Mouse (Mus musculus): Measurements from ENCODE around the gene Gm17364. TPM values are rescaled to one million over a fixed set of nuclear protein-coding genes. Genes with fewer than 3 reads are reported as not detected.
"Not testable (repeated sequence)": the region's sequence is repeated elsewhere in the genome, so short reads cannot be mapped to it uniquely, and the experiment has no call there.

The Gm17364 gene
- total RNA-seq, 2 experiments from 2014 or later = not detected

DNA sequence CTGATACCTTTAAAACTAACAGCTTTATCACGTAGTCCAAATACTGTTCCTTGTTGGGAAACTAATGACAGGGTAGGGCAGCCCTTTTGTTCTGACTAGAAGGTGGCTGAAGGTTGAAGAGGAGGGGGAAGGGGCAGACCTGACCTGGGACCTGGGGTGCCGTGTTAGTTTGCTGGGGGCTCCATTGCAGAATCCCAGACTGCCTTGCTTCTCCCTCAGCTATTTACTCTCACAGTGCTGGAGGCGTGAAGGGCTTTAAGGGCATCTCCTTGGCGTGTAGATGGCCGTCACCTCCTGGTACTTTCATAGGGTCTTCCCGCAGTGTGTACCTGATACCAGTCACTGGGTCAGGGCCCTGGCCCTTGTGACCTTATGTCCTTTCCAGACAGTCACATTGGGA lies 21.6 kb downstream of the Gm17364 start:
- DNase-seq (ENCODE audit: low spot score in 2 of 2) = no peak

DNA sequence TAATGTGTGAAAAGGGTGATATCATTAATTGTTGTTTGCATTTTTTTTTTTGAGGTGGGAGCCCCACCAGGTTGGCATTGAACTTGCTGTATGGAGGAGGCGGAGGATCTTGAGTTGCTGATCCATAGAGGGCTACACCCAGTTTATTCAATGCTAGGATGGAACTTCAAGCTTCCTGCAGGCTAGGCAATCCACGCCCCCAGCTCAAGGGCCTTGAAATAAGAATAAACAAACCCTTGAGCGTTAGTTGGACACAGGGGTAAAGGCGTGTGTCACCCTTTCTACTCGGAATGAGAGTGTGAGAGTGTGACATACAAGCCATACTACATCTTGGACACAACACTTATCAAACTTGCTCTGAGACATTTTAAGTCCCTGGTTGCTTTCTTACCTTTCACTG lies 22.1 kb downstream of the Gm17364 start:
- no peak for DNase-seq (ENCODE audit: low spot score in 2 of 2)

DNA sequence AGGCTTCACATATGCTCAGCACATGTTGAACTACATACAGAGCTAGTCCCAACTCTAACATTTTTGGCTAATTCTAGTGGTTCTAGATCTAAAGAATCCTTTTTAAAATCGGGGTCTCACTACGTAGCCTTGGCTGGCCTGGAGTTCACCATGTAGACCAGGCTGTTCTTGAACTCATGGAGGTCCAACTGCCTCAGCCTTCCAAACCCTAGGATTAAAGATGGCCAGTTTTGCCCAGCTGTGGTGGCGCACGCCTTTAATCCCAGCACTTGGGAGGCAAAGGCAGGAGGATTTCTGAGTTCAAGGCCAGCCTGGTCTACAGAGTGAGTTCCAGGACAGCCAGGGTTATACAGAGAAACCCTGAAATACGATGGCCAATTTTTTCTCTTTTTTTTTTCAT lies 22.5 kb downstream of the Gm17364 start:
- not testable (repeated sequence) for DNase-seq (ENCODE audit: low spot score in 2 of 2)

DNA sequence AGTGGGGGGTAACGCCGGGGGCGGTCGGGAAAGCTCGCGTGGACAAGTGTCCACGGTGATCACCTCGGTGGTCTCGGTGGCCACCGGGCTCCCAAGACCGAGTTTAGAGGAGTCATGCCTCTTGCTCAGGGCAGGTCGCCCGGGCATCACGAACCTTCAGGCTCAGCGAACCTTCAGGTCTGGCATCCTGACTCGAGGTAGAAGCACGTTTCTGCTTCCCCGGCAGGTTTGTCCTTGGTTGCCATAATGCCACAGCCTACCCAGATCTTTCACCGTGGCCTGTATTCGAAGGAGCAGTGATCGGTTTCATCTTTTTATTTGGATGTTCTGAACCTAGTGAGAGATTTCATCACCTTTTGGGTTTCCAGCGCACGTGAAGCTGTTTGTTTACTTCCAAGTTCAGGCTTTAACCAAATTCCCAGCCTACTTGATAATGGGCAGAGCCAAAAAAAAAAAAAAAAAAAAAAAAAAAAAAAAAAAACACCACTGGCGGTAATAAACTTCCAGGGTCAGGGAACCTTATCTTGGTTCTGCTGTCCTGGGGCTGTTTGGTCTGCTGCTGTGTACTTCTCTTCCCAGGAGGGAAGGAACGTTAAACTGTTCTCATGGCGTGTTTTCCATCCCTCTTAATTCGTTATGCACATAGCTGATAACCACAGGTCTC lies 23.3 kb downstream of the Gm17364 start:
- DNase-seq (ENCODE audit: low spot score in 2 of 2) = peak; percentile 16 to 41

DNA sequence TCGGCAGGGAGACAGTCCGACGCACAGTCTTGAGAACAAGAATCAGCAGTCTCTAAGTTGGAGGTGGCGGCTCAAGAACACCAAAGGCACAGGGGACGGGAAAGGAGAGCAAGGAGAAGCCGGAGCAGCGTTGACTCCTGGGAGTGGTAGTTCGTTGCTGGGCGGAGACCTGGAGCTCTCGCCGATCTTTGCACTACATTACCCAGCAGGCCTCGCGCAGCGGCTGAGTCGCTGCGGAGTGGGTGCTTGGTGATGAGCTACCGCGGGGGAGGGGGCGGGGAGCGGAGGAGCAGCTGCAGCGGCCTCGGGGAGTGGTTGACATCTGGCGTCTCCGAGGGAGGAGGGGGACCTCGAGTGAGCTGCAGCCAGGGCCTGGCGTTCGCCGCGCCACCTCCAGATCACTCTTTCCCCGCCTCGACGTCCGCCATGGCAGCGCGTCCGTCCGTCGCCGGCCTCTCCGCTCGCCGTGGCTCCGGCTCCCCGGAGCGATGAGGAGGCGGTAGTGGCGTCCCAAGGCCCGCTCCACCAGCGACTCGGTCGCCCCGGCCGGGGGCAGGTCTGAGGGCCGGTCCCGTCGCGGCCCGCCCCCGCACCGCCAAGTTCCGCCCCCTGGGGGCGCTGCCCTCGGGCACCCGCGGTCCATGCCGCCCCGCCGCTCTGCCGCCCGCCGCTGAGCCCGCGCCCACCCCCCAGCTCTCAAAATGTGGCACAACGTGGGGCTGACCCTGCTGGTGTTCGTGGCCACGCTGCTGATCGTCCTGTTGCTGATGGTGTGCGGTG lies 24.0 kb downstream of the Gm17364 start, which contains the start of gene Smim13:
Gene Smim13 (plus strand): TSS at position 307 of the 780 bp plus-strand sequence.
- peak; percentile 94 to 97 for DNase-seq (ENCODE audit: low spot score in 2 of 2)

DNA sequence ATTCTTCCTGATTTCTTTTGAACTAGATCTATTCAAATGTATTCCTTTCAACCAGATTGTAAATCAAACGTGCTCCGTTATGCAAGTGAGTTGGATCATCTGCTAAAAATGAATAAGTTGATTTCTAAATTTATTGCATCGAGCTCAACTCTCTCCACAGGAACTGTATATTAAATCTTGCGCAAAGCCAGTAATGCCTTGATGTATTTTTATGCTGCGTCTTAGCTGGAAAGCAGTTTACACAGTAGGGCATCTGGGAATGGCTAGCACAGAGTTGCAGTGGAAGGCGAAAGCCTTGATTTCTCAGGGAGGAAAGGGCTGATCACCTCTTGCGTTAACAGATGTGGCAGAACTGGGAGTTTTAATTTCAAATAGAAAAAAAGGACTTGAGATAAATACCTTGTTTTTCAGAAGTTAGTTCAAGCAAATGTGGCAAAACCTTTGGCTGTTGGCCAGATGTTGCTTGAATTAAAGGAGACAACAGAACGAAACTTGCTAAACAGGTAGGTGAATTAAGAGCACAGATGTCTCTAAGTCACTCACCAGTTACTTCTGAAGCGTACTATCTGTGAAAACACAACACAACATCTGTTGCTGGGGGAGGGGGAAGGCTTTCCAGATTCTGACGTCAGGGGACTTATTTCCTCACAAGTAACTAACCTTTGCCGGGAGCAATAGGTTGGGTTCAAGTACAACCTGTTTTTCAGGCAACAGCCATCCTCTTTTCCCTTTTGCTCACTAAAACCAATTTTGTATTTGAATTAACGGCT lies 24.8 kb downstream of the Gm17364 start:
- DNase-seq (ENCODE audit: low spot score in 2 of 2) = no peak

DNA sequence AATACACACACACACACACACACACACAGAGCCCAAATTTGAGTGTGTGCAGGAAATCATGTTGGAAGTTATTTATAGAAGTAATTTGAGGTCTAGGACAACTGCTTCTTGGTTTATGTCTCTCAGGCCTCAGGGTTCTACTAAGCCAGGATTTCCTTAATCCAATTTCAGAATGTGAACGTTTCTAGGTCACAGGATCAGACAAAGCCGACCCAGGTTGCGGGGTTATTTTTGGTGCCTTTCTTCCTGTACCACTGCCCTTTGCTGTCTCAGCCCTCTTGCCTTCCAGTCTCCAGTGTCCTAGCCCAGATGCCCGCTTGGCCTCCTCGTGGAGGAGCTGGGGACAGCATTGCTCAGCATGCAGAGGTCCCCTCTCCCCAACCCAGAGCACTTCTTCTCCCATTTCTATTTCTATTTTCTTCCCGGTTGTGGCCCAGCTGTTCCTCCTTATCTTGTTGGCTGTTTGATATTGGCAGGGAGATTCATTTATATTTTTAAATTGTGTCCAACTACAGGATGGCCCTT lies 29.4 kb downstream of the Gm17364 start:
- DNase-seq (ENCODE audit: low spot score in 2 of 2) = no peak

DNA sequence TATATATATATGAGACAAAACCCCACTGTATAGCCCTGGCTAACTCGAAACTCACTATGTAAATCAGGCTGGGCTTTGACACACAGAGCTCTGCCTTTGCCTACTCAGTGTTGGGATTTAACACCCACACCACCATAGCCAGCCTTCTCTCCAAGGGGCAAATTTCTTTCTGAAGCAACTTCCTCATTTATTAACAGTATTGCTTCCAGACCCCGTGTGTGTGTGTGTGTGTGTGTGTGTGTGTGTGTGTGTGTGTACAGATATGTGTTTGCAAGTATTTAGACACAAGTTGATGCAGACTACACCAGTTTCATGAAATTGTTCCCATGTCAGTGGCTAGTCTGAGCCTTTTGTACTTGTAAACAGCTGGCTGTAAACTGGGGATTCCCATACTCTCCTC lies 32.2 kb downstream of the Gm17364 start:
- no peak for DNase-seq (ENCODE audit: low spot score in 2 of 2)

DNA sequence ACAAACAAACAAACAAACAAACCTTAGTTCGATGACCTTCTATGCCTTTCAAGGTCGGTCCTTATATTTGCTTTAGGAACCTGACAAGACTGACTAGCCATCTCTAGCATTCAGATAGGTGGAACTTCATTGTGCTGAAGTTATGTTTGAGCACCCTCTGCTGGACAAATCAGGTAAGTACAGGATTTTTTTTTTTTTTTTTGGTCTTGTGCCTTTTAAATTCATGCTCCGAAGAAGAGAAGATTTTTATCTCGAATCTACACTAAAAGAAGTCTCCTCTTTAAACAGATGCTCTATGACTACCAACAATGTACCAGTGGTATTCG lies 35.0 kb downstream of the Gm17364 start:
- DNase-seq (ENCODE audit: low spot score in 2 of 2) = peak in 1 of 2 experiments; percentile 57

DNA sequence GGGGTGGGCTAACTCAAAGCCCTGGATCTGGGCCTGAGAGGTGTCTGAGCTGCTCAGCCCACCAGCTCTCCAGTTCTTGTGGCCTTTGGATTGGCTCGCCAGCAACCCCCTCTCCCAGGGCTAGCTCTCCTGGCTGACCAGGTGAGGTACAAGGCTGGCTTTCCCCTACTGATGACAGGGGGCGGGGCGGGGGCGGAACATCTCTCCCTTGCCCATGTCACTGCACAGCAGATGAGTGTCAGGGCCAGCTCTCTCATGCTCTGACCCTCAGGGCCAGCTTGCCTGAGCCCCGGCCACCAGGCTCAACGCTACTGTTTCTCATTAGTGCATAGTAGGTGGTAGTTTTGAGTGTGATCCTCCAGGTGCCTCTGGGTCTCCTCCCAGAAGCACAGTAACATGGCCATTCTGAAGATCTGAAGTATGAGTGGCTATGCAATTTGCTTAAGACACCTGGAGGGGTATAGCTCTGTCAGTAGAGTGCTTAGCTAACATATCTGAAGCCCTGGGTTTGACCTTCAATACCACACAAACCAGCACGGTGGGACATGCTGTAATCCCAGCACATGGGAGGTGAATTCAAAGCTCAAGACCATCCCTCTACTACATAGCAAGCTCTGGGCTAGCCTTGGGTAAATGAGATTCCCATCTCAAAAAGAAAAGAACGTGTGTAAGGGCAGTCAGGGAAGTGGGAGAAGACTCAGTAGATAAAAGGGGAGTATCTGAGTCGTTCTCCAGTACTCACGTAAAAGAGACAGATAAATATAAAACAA lies 35.6 kb downstream of the Gm17364 start:
- no peak for DNase-seq (ENCODE audit: low spot score in 2 of 2)

DNA sequence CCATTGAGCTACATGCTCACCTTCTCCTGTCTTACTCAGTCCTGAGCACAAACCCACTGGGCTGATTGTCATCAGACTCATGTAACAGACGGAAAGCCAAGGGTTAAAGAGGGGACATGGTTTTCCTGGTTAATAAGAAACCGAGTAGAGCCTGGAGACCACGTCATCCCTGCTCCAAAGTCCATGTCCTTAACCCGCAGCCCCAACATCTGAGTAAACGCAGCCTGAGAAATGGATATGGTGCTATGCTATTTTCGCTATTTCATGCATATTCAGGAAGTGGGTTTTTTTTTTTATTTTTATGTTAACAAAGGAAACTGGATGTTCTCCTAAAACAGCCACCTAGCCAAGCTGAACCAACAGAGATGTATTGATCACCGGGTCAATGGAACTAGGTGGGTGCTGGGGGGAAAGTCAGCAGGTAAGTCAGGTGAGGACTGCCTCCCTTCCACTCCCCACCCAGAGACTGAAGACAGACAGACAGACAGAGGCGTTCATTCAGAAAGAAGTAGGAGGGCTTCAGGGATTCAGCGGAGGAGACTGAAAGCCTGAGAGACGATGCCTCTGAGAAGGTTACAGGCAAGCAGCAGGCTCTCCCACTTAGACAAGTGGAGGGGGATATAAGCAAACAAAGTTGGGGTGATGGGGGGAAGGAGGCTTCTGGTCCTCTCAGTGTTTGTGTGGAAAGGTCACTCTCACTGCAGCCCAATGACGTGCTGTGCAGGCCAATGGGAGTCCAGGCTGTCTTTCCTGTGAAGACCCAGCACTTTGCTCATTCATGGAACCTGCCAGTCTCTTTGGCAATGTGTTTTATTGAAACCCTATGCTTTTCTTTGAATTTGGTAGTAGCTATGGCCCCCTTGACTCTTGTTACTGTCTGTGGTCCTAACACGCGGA lies 37.7 kb downstream of the Gm17364 start:
- DNase-seq (ENCODE audit: low spot score in 2 of 2) = no peak

DNA sequence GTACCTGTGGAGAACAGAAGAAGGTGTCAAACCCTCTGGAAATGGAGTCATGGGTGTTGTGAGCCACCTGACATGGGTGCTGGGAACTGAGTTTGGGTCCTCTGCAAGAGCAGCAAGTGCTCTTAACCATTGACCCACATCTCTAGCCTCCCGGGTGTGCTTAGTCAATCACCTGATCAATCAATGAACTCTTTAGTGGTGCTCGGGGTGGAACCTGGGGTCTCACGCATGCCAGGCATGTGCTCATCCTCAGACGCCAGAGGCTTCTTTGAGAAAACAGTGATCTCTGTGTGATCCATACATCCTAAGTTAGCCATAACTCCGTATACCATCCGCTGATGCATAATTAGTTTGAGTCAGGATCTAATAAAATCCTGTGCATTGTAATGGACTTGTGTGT lies 38.6 kb downstream of the Gm17364 start:
- DNase-seq (ENCODE audit: low spot score in 2 of 2) = no peak

DNA sequence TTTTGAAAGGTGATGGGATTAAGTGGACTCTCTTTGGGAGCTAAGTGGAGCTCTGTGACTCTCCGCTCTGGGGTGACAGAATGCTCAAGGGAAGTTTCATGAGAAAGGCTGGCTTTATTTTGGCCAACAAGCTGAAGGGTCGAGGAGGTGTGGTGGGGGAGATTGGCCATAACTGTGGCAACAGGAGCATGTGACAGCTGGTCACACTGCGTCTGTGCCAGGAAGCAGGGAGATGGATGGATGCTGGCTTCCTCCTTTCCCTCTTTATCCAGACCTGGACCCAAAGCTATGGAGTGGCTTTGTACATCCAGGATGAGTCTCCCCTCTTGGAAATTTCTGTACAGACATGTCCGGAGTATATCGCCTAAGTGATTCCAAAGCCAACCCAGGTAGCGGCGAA lies 40.5 kb downstream of the Gm17364 start:
- no peak for DNase-seq (ENCODE audit: low spot score in 2 of 2)

DNA sequence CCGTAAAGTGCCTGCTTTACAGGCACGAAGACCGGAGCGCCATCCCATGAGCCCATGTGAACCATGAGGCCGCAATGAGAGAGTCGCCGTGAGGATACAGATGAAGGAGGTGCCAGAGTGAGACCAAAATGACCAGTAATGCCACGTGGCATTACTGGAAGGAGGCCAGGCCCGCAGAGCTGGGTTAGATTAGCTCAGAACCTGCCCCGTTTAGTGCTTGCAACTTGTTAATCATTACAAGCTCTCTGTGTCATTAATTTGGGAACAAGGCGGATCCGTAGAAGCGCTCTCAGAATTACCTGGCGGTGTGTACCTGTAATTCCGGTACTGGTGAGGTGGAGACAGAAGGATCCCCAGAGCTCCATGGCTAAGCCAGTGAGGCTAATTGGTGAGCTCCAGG lies 41.6 kb downstream of the Gm17364 start:
- DNase-seq (ENCODE audit: low spot score in 2 of 2) = no peak

DNA sequence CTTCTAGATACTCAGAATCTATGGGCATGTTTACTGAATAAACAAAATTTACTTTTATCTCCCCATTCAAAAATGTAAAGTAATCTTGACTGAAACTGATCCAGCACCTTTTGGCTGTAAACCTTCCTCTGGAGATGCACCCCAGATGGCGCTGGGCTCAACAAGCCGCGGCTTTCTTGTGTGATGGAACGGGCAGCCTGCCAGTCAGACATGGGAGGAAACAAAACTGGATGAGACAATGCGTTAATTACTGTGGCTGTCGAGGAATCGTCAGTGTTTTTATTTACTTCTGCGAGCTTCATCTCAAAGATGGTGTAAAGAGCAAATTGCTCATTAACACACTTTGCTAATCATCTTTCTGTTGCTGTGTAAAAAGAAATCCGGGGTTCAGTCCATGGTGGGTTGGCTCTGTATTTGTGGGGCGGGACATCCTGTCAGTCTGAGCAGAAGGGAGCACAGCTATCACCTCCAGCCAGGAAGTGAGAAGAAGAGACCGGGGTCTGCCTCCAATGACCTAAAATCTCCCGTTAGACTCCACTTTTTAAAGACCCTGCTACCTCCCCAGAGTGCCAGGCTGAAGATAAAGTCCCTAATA lies 42.3 kb downstream of the Gm17364 start:
- peak; percentile 25 to 57 for DNase-seq (ENCODE audit: low spot score in 2 of 2)

DNA sequence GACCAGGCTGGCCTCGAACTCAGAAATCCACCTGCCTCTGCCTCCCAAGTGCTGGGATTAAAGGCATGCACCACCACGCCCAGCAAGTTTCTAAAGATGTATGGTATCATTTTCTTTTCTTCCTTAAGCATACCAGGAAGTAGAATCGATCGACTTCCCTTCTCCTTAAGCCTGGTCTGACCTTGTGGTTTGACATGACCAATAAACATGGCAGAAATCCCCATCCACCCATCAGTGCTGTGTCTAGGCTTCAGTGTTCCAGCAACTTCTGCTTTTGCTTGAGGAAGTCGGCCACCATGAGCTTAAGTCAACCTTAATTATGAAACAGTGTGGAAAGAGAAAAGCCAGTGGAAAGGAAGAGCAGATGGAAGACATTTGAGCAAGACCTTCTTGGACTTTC lies 43.5 kb downstream of the Gm17364 start:
- no peak for DNase-seq (ENCODE audit: low spot score in 2 of 2)

DNA sequence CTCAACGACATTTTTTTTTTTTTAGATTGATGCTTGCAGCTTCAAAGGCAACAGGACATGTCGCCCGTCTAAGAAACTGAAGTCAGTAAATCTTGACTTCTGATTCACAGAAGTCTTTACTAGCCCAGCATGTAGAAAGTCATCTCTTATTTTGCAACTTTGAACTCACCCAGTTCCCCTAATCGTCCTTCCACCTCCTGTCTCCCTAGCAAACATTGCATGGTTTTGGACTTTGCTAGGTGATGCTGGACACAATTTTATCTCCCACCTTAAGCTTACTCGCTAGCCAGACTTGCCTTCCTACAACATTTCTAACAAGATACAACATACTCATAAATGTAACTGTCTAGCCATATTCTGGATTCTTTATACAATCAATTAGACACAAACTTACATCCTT lies 45.7 kb downstream of the Gm17364 start:
- no peak for DNase-seq (ENCODE audit: low spot score in 2 of 2)

DNA sequence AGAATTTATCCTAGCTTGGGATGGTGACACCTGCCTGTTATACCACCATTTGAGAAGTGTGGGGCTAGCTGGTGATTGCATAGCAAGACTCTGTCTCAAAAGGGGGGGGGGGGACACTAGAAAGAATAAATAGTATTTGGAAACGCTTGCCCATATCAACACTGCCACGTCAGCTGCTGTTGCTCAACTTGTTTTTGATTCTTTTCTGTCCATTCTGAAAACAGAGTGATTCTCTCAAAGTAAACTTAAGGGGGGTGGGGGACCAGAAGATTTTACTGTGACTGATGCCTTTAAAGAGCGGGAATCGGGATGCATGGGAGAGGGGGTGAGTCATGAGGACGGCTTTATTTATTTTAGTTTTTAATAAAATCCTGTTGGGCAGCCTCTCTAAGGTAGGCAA lies 47.3 kb downstream of the Gm17364 start:
- no peak for DNase-seq (ENCODE audit: low spot score in 2 of 2)

All from layer of hippocampus, adult 18-20 months (tissue).